Mouse (Mus musculus) ovary, postnatal 36 days (tissue): Measurements from ENCODE around the gene Fam172a.

Source experiments
- DNase-seq: peaks from one replicate; pipeline ENCODE4 v3.0.0; 2022; ENCODE audit warnings: low spot score, mixed read lengths

Fam172a gene

DNA sequence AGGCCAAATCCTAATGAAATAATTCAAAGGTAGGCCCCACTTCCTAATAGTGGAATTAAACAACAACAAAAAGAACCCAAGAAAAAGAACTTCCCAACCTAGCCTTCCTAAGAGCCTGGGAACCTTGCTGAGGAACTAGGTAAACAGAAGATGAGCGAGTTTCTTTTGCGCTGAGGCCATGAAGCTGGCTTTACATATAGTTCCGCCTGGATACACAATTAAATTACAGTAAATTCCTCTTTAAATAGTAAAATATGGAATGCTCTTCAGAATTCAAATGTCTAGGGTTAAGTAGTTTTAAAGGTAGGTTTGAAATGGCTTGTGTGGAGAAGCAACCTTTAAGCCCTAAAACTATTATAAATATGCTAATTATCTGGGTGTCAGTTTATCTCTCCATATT lies 478.4 kb downstream of the Fam172a start:
- no peak for DNase-seq

DNA sequence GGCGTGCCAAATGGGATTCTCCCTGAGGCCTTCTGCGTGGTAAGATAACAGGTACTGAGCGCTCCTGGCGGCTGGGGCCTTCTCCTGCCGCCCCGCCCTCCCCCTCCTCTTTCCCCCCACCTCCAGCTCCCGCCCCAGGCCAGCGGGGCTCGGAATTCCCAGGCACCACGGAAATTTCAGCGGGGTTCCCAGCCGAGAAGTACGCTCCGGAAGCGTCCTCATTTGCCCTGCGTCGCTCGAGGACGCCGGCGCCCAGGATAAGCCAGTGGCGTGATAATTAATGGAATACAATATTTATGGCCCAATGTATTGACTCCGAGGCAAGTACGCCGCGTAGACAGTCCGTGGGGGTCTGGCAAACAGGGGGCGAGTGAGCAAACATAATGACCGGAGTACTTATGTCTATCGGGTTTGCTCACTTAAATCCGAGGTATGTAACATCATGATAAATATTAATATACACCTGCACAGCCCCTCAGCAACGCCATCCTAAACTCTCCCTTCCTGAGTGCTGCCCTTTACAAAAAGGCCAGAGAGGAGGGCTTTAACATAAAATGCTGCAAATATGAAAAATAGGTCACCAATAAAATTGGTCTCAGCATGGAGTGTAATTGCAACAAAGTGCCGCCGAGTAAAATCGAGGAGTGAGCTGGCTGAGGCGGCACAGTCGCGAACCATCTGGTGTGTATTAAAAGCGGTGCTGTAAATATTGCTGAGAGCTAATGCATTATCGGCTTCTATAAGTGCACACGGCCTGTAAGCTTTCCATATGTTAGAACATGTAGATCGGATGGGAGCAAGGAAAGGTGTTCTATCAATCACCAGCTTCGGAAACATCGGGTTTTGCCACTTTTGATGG lies 479.5 kb downstream of the Fam172a start:
- DNase-seq = no peak

DNA sequence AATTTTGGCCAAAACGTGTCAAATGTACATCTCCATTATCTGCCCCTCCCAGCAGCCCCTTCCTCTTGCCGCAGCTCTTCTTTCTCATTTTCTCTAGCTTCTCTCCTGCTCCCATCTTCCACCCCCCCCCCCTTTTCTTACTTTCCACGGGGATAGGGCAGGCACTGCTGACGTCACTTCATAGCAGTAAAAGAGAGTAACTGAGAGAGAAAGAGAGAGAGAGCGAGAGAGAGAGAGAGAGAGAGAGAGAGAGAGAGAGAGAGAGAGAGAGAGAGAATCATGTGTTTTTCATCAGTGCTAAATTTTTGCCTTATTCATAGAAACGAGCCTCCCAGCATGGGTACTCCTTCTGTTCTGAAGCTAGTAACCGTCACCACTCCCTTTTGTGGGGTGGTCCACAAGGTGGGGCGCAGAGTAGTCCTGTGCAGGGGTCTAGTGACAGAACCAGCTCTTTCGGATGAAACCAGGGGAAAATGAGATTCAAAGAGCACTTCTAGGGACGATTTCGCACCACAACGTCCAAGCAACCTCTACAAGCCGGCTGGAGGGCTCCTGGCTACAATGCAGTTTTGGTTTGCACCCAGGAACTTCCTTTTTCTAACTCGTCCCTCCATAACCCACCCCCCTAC lies 480.2 kb downstream of the Fam172a start:
- no peak for DNase-seq

DNA sequence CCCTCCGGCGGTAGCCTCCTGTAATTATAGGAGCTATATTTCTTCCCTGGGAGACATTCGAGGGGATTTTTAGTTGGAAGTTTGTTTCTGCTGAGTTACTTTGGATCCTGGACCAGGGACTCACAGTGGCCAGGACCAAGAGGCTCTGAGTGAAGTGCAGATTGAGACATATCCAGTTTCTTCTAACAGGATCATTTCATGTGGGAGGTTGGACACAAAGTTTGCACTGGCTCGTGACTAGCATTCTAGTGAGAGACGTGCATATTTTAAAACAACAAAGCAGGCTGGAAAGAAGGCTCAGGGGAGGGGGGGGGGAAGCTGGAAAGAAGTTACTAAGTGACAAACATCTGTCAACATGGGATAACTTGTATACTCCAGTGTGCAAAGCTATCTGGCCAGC lies 481.2 kb downstream of the Fam172a start:
- no peak for DNase-seq

DNA sequence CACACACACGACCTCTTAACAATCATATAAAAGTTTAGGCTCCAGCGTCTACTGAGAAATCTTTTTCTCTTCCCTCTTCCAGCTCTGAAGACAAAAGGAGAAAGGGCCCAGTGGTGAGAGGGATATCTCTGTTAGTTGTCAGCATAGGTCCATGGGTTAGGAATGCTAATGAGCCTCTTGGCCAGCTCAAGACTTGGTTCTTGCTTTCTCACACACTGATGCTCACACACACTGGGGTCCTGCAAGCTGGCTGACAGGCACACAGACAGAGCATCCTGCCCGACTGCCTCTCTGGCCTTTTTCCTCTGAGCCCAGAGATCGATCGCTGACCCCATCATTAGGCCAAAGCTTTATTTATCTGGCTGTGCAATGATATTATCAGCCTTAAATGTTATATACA lies 482.2 kb downstream of the Fam172a start:
- no peak for DNase-seq

DNA sequence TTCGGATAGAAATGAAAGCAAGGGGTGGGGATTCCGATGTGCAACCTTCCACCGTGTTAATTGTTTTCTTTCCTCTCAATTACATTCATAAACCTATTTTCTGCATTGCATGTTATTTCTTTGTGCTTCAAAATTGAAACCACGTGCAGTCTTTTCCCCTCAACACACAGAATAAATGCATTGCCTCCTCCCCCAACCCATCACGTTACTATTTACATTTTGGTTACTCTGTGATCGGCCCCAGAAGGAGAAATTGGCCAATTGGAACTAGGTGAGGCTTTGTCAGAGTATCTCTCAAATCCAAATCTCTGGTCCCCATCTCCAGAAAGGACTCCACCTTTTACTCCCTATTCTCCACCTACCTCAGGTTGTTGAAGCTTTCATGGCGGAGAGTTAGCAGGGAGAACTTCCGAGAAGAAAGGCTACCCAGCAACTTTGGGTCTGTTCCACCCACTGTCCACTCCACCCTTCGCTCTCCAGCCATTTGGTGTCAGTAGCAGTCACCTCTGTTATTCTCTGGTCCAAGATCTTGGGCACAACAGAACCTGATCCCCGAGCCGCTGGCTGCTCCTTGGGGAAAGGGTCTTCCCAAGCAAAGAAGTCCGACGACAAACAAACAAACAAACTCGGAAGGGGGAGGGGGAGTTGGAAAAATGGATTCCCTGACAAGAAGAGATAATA lies 483.1 kb downstream of the Fam172a start:
- DNase-seq = no peak

DNA sequence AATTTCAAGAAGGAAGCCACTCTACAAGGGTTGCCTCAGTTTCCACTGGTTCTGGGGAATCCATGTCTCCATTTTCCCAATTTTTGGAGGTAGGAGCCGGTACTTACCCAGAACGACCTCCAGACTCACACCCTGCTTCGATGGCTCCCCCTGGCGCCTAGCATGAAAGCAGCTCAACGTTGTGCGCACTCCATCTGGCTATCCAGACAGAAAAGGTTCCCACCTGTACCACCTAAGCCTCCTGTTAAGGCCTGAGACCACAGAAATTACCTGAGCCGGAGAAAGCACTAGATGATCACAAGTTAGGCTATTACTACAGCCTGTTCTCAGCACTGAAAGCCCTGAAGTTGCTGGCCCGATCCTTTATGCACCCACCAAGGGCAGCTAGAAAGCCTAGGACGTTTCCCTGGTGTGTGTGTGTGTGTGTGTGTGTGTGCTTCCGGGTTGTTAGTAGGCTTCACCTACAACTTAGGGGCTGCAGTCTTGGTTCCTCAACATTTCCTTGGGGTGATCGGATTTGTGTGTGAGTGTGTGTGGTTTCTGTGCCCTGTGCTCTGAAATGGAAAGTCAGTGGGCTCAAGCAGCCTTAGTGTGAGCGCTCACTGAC lies 484.6 kb downstream of the Fam172a start:
- DNase-seq = no peak

DNA sequence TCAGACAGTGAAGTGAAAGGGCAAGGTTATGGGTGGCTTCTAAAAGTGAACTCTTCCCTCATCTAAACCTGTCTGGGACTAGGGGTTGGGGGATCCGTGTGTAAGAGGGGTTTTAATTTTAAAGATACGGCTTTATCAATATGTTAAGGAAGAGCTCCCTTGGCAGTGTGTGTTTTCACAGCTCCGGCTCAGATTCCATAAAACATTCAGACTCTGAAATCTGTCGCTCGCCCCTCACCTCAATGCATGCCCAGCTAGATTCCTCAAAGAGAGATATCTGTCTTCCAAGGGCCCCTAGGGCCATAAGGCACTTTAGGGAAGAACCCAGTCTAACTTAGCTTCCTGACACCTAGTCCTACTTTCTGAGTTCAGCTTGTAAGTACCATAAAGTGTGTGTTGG lies 486.0 kb downstream of the Fam172a start:
- DNase-seq = no peak

DNA sequence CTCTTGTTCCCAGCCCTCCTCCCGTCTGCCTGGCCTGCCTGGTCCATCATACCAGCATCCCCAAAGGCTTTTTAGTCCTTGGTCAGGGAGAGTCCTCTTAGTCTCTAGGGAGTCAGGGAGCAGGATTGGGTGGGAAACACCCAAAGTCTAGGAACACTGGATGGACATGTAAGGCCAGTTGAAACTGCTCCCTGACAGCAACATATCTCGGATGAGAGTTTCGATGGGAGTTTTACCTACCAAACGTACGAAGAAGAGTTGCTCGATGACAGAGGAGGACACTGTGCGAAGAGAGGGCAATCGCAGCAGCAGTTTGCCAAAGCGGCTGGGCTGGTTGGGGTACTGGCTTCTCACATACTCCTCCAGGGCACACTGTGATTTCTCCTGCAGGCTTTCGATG lies 487.8 kb downstream of the Fam172a start:
- no peak for DNase-seq

DNA sequence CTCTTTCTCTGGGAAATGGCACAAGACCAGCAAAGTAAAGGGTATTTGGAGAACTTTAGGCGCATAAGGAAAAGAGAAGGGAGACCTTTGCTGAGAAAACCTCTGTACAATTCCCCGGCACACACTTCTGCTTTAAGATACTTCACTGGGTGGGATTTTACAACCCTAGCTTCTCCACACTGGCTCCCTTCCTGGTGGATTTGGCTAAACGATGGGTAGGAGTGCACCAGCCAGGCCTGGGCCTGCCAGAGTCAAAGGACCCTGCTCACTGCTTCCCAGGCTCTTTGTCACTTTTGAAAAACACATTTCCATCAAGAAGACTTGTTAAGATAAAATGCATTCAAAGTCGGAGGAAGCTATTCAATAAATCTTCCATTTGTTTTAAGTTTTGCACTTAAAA lies 491.4 kb downstream of the Fam172a start:
- no peak for DNase-seq

DNA sequence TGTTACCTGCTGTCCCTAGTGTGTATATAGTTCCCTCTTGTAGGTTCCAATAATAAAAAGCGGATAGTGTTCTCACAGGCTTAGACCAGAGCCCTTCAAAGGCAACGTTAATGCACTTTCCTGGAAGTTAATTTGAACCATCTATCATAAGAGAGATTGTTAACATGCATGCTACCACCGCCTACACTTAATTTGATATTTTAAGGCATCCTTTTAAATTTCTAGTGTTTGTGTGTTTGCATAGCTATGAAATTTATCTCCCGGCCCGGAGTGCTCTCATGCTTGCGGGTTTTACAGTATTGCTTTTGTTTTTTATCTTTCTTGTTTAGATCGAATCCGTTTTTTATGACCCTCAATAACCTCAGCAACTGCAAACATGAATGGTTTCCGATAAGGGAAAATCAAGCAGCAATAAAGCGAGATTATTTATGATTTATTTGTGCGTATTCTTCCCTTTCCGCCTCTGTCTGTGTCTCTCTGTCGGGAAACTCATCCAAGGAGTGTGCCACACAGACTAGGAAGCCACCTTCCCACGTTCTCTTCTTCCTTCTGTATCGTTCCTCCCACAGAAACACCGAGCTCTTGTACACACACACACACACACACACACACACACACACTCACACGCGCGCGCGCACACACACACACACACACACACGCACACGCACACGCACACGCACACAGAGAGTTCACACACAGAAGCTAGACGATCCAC lies 492.5 kb downstream of the Fam172a start:
- DNase-seq = no peak

DNA sequence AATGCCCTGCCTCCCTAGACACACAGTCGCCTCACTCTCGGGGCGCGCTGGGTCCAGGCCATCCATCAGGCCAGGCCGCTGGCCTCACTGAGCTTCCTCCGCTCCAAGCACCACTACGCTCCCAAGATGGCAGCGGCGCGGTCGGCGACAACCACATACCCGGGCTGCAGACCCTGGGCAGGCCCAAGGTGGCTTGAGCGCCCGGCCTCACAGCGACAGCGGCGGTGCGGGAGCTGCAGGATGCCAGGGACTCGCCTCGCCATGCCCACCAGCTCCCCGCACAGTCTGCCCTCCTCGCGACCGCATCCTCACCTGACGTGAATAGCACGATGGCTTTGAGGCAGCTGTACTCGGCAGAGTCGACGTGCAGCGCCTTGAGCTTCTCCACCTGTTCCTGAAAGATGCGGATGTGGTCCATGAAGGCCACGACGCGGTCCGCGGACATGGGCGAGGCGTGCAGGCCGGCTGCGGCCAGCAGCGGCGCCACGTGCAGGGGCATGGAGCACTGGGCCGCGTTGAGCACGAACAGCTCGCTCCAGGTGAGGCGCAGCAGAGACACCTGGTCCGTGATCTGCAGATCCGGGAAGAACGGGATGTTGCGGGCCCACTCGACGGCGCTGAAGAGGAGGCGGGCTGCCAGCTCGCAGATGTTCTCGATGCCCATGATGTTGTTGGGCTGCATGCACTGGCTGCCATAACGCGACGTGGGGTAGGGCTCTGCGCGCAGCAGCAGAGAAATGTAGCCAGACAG lies 493.2 kb downstream of the Fam172a start:
- DNase-seq = no peak

DNA sequence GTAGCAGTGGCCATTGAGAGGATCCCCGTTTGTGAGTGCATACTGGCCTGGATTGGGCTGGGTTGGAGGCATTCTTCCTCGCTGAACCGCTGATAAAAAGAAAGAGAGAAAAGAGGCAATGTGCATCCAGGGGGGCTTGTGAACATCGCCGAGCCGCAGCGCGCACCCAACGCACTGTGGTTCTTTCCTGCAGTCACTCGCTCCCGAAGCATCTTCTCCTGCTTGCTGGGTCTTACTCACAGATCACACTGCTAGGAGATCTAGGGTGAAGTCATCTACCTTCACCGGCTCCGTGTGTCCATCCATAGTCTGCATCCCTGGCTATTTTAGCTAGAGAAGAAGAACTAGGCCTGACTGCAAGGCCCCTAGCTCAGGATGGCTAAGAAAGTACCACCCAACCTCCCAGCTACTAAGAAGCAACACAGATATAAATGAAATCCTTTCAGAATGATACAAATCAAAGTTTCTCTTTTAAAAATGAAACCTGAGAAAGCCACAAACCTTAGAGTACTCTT lies 493.8 kb downstream of the Fam172a start:
- no peak for DNase-seq

DNA sequence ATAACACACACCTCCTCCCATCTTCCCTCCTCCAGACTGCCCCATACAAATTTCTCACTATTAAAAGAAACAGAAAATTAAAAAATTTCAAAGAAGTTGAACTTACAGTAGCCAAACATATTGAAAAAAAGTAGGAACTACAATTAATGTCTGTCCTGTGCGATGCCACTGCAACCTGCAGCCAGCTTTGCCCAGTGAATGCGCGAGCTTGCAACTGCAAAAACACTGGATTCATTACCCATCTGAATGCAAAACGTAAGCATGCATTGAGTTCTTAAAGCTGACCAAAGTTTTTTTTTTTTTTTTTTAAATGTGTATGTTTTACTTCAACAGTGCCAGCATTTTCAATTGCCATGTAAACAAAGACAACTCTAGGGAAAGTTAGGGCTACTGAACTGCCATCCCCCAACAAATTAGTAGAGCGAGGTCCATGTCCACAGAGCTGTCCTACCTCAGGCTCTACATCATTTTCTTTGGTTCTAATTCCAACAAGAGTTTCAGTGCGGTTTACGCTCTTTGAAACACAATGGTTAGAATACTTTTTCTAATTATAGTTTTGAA lies 494.5 kb downstream of the Fam172a start:
- DNase-seq = no peak

DNA sequence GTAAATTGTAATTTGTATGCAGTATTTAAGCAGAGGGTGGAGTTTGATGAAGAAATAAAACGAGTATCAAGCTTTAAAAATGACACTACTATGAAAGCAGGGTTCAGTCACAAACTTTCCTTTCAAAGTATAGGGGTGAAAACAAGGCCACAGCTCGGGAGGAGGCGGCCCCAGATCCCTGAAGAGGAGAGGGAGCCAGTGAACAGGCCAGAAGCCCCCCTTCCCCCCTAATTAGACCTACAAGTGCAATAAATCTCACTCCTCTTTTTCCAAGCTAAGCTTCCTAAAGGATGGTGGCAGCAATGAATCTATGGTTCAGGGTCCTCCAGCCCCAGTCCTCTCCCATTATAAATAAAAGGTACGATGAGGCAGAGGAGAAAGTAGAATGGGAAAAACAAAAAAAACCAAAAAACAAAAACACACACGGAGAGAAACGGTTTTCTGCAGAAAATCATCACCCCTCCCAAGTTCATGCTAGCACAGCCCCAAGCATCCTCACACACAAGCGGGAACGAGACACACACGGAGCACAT lies 495.5 kb downstream of the Fam172a start:
- no peak for DNase-seq

DNA sequence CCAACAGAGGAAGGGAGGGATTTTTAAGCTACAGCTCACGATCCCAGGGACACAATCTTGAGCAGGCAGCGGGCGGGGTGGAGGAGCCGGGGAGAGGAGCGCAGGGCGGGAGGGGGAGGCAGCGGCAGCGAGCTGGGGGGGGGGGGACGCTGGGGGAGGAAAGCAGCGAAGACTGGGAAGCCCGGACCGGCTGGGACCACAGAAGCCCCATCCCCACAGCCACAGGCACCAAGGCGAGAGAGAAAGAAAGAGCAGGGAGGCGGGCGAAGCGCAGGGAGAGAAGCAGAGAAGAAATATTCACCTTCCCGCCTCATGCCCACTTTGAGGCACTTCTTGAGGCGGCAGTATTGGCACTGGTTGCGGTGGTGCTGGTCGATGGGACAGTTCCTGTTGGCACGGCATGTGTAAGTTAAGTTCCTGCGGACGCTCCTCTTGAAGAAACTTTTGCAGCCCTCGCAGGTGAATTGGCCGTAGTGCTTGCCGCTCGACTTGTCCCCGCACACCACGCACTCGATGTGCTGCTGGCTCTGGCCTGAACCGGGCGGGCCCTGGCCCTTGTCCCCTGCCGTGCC lies 496.1 kb downstream of the Fam172a start:
- DNase-seq = peak; percentile 24

DNA sequence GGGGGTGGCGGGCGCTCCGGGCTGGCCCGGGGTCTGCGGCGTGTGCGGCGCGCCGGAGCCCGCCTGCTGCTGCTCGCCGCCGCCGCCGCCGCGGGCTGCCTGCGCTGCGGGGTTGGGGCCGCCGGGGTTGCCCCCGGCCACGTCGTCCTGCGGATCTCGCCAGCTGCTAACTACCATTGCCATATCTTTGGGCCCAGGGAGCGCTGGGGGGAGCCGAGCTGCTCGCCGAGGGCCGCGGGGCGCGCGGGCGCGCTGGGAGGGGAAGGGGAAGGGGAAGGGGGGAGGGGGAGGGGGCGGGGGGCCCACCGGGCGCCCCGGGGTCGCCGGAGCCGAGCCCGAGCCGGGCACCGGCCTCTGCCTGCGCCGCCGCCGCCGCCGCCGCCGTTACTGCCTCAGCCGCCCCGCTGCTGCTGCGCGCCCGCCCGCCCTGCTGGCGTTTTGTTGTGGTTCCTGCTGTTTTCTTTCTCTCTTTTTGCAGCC lies 496.6 kb downstream of the Fam172a start:
- peak; percentile 40 for DNase-seq

DNA sequence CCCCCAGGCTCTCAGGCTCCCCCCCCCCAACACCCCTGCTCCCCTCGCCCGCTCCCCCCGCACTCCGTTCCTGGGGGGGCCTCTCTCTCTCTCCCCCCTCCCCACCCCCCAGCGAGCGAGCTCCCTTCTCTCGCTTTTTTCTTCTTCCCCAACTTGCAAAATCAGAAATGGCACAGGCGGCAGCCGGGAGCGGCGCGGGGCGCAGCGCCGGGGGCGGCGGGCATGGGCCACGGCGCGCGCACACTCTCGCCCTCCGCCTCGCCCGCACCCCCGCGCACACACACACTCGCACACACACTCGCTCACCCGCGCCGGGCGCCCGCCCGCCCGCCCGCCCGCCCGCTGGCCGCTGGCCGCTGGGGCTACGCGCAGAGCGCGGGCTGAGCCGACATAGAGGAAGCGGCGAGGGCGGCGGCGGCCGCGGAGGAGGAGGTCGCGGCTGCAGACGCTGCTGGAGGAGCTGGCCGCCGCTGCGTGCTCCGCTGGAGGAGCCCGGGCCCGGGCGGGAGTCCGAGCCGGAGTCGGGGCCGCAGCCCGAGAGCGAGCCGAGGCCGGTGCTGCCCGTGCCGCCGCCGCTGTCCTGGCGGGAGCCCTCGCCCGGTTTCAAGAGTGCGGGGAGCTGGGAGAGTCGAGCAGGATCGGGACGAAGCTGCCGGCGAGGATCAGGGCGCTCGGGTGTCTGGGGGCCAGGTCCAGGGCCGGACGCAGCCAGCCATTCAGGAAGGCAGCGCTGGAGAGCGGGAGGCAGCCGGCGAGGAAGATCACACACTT lies 497.2 kb downstream of the Fam172a start:
- peak; percentile 63 for DNase-seq

DNA sequence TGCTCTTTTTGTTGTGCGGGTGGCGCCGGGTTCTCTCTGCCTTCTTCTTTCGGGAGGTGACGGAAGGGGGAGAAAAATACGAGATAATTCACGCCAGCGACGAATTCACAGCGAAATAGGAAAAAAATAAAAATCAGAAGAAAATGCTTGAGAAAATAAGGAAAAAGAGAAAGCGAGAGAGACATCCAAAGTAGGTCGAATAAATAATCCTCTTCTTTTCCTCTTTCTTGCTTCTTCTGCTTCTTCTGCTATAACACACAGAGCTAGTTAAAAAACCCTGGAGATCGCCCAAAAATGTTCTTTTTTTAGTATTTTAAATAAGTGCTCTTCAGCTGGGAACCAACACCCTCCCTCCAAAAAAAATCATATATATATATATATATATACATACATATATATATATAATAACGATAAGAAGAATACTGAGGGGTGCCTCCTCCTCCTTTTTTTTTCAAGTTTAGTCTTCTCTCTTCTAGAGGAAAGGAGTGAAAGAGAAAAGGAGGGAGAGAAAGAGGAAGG lies 497.9 kb downstream of the Fam172a start, which contains the start of gene Nr2f1:
Nr2f1 (minus strand) TSS at position 116 of the 519 bp plus-strand sequence.
- no peak for DNase-seq
